Mouse (Mus musculus) kidney, adult 2 months (tissue): ENCODE data around the gene Zfp174. TPM values are rescaled to one million over a fixed set of nuclear protein-coding genes. Genes with fewer than 3 reads are reported as not detected.

Experiments used
- DNase-seq: peaks from one replicate; pipeline ENCODE4 v3.0.0; 2021
- H3K27ac ChIP-seq: fragments of 200-500 bp; 2 replicates; pipeline ENCODE4 v1.5.1; 2012; ENCODE audit warnings: low read depth, low read length, control low read depth, inconsistent platforms; ENCODE audit not compliant: insufficient read depth
- H3K27me3 ChIP-seq: fragments of 200-500 bp; replicated peaks from 2 replicates; pipeline ENCODE4 v1.6.1; 2012; ENCODE audit warnings: mild to moderate bottlenecking, moderate library complexity, low read length, inconsistent platforms; ENCODE audit not compliant: control insufficient read depth, insufficient read depth
- H3K36me3 ChIP-seq: fragments of 200-500 bp; 2 replicates; pipeline ENCODE4 v1.6.1; 2012; ENCODE audit warnings: mild to moderate bottlenecking, moderate library complexity, low read length, inconsistent platforms; ENCODE audit not compliant: control insufficient read depth, insufficient read depth
- H3K4me1 ChIP-seq: fragments of 200-500 bp; 2 replicates; pipeline ENCODE4 v1.6.1; 2011; ENCODE audit warnings: low read length; ENCODE audit not compliant: control insufficient read depth, insufficient read depth
- H3K4me3 ChIP-seq: fragments of 200-500 bp; 2 replicates; pipeline ENCODE4 v1.5.1; 2011; ENCODE audit warnings: mild to moderate bottlenecking, low read depth, low read length, control low read depth; ENCODE audit not compliant: insufficient read depth
- CTCF ChIP-seq: fragments of 200-500 bp; conservative IDR thresholded peaks from 2 replicates; pipeline ENCODE4 v1.5.1; 2011; ENCODE audit warnings: low read depth, mild to moderate bottlenecking, control low read depth, low read length, moderate library complexity, mixed read lengths; ENCODE audit not compliant: insufficient read depth, insufficient read length
- POLR2A ChIP-seq: fragments of 200-500 bp; IDR thresholded peaks from one replicate; pipeline ENCODE4 v1.6.1; 2011; ENCODE audit warnings: low read depth, low read length, control low read depth
- WGBS: fragments of 180-500 bp; shearing (Covaris S2); methylation state at CpG from one replicate; pipeline ENCODE4 v1.1.7; 2018; 5-methylcytosine and 5-hydroxymethylcytosine counted together
- polyA plus RNA-seq: library from polyadenylated mRNA; depleted of rRNA; stranded (reverse); fragments of >200 nt; gene quantifications from 2 replicates; pipeline ENCODE4 v1.2.3, GENCODE M21; 2012; rRNA removed

The Zfp174 gene
- polyA plus RNA-seq, 1 experiment: 1.1 TPM

DNA sequence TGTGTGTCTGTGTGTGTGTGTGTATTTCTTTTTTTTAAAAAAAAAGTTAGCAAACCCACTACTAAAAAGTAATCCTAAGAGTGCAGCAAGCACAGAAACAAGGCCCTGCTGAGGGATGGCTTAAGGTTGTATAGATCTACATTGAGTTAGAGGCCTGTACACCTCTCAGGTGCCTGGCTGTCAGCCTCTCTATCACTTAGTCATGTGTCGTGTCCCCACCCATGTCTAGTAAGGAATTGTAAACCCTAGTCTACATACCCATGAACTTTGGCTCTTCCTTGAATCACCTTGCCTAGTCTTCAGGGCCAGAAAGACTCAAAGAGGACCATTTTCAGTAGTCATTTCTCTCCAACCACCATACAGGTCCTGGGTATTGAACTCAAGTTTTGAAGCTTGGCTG, 49.5 kb downstream of the Zfp174 start:
- no peak for TF ChIP-seq POLR2A
- TF ChIP-seq CTCF: no peak
- WGBS: 63% methylated on average over 1 of the region's 1 CpGs
- 0 out of 2 replicates have a peak, but pooled peaks cover 2% of the 10 kb centered on the region for H3K4me1 ChIP-seq
- no peak overlapping the region for H3K27ac ChIP-seq
- H3K4me3 ChIP-seq: no peak overlapping the region
- peaks cover 3% of the 10 kb centered on the region for H3K36me3 ChIP-seq
- DNase-seq: no peak
- H3K27me3 ChIP-seq: no peaks in the 10 kb centered on the region

GRCm38 (mm10) chr16:3907471-3907870, 60.4 kb downstream of the Zfp174 start:
- Histone ChIP-seq H3K27ac (no peak overlapping the region), H3K4me3 (no peak overlapping the region), H3K27me3 (no peaks in the 10 kb centered on the region), H3K36me3 (peaks cover 1% of the 10 kb centered on the region; the same call in 1 of the 2 replicates), H3K4me1 (peaks cover 4% of the 10 kb centered on the region; the same call in 1 of the 2 replicates)
- 74% methylated on average over 2 of the region's 2 CpGs for WGBS
- TF ChIP-seq POLR2A (no peak), CTCF (no peak)
- DNase-seq: no peak

Other genes with a start within 250 kb of the Zfp174 start
- gene Mefv, start 129.2 kb upstream of the Zfp174 start, polyA plus RNA-seq: 0.06 TPM in 1 of 2 replicates, not detected in the other
- gene Zfp263, start 103.2 kb upstream of the Zfp174 start, polyA plus RNA-seq: 4.7 and 5.2 TPM in 2 replicates
- gene Olfr15, start 16.4 kb upstream of the Zfp174 start, polyA plus RNA-seq: not detected in 2 replicates
- 69.8 and 73.2 TPM in 2 replicates for gene Naa60, start 25.1 kb downstream of the Zfp174 start, polyA plus RNA-seq
- 2.2 and 2.5 TPM in 2 replicates for gene Zfp597, start 37.3 kb downstream of the Zfp174 start, polyA plus RNA-seq
- not detected in 2 replicates for gene Gm20695, start 37.4 kb downstream of the Zfp174 start, polyA plus RNA-seq
- gene 1700037C18Rik, start 61.4 kb downstream of the Zfp174 start, polyA plus RNA-seq: 19.5 and 20.7 TPM in 2 replicates
- 7.3 and 8.3 TPM in 2 replicates for gene Cluap1, start 61.5 kb downstream of the Zfp174 start, polyA plus RNA-seq
- 3.8 and 4.0 TPM in 2 replicates for gene Nlrc3, start 129.4 kb downstream of the Zfp174 start, polyA plus RNA-seq
- gene Slx4, start 156.5 kb downstream of the Zfp174 start, polyA plus RNA-seq: 36.0 and 41.0 TPM in 2 replicates
- gene Dnase1, start 189.7 kb downstream of the Zfp174 start, polyA plus RNA-seq: 2,240 and 2,440 TPM in 2 replicates
- gene Trap1, start 230.6 kb downstream of the Zfp174 start, polyA plus RNA-seq: 225 and 226 TPM in 2 replicates